Mouse (Mus musculus): ENCODE data around the gene Sept9. TPM values are rescaled to one million over a fixed set of nuclear protein-coding genes. Genes with fewer than 3 reads are reported as not detected.

Sept9 gene
- polyA plus RNA-seq, 1 experiment from 2014 or later: 40.8 TPM

GRCm38 (mm10) chr11:117242339-117243084, 43.1 kb downstream of the Sept9 start:
- 28% methylated on average over 10 of the region's 10 CpGs for WGBS (ENCODE audit: insufficient replicate concordance)
- Histone ChIP-seq H3K27me3 (ENCODE audit: control insufficient read depth, insufficient read depth, low read depth, low read length) (no peaks in the 10 kb centered on the region), H3K4me1 (ENCODE audit: control insufficient read depth, low read depth, low read length) (no peaks in the 10 kb centered on the region), H3K4me3 (ENCODE audit: low read depth, low read length) (no peak overlapping the region), H3K36me3 (ENCODE audit: control insufficient read depth, insufficient read depth) (no peaks in the 10 kb centered on the region), H3K27ac (ENCODE audit: low read length) (no peak overlapping the region), H3K9me3 (replicated peaks; ENCODE audit: control insufficient read depth, low read length) (no peaks in the 10 kb centered on the region), H3K4me2 (ENCODE audit: low read depth, low read length) (no peak overlapping the region), H3K9ac (ENCODE audit: low read depth, low read length) (no peak overlapping the region)
- no peak for ATAC-seq (ENCODE audit: low read depth)

- H3K4me3 ChIP-seq (ENCODE audit: low read depth, low read length): no peak overlapping the region
- H3K4me2 ChIP-seq (ENCODE audit: low read depth, low read length): no peak overlapping the region
- H3K4me1 ChIP-seq (ENCODE audit: control insufficient read depth, low read depth, low read length): no peaks in the 10 kb centered on the region
- no peaks in the 10 kb centered on the region for H3K27me3 ChIP-seq (ENCODE audit: control insufficient read depth, insufficient read depth, low read depth, low read length)
- no peaks in the 10 kb centered on the region for H3K36me3 ChIP-seq (ENCODE audit: control insufficient read depth, insufficient read depth)
- 60% methylated on average over 12 of the region's 12 CpGs for WGBS (ENCODE audit: insufficient replicate concordance)
- H3K9ac ChIP-seq (ENCODE audit: low read depth, low read length): no peak overlapping the region
- H3K27ac ChIP-seq (ENCODE audit: low read length): no peak overlapping the region
- ATAC-seq (ENCODE audit: low read depth): no peak
- no peaks in the 10 kb centered on the region for H3K9me3 ChIP-seq (replicated peaks; ENCODE audit: control insufficient read depth, low read length)
Observed at GRCm38 (mm10) chr11:117243536-117244290, 44.3 kb downstream of the Sept9 start.

- ATAC-seq (ENCODE audit: low read depth): no peak
- no peak overlapping the region for H3K4me3 ChIP-seq (ENCODE audit: low read depth, low read length)
- H3K27ac ChIP-seq (ENCODE audit: low read length): no peak overlapping the region
- no peak overlapping the region for H3K4me2 ChIP-seq (ENCODE audit: low read depth, low read length)
- H3K4me1 ChIP-seq (ENCODE audit: control insufficient read depth, low read depth, low read length): peaks cover 3% of the 10 kb centered on the region; the same call in 1 of the 2 replicates
- no peaks in the 10 kb centered on the region for H3K36me3 ChIP-seq (ENCODE audit: control insufficient read depth, insufficient read depth)
- 54% methylated on average over 8 of the region's 8 CpGs for WGBS (ENCODE audit: insufficient replicate concordance)
- no peaks in the 10 kb centered on the region for H3K9me3 ChIP-seq (replicated peaks; ENCODE audit: control insufficient read depth, low read length)
- H3K9ac ChIP-seq (ENCODE audit: low read depth, low read length): no peak overlapping the region
- H3K27me3 ChIP-seq (ENCODE audit: control insufficient read depth, insufficient read depth, low read depth, low read length): no peaks in the 10 kb centered on the region
Observed at GRCm38 (mm10) chr11:117245041-117245725, 45.7 kb downstream of the Sept9 start.

GRCm38 (mm10) chr11:117245846-117246245, 46.4 kb downstream of the Sept9 start:
- peaks cover 3% of the 10 kb centered on the region; the same call in 1 of the 2 replicates for H3K4me1 ChIP-seq (ENCODE audit: control insufficient read depth, low read depth, low read length)
- no peak overlapping the region for H3K4me3 ChIP-seq (ENCODE audit: low read depth, low read length)
- no peaks in the 10 kb centered on the region for H3K27me3 ChIP-seq (ENCODE audit: control insufficient read depth, insufficient read depth, low read depth, low read length)
- H3K9me3 ChIP-seq (replicated peaks; ENCODE audit: control insufficient read depth, low read length): no peaks in the 10 kb centered on the region
- no peak overlapping the region for H3K4me2 ChIP-seq (ENCODE audit: low read depth, low read length)
- no peak overlapping the region for H3K9ac ChIP-seq (ENCODE audit: low read depth, low read length)
- WGBS (ENCODE audit: insufficient replicate concordance): 51% methylated on average over 3 of the region's 3 CpGs
- no peak overlapping the region for H3K27ac ChIP-seq (ENCODE audit: low read length)
- ATAC-seq (ENCODE audit: low read depth): no peak
- no peaks in the 10 kb centered on the region for H3K36me3 ChIP-seq (ENCODE audit: control insufficient read depth, insufficient read depth)

GRCm38 (mm10) chr11:117246286-117246685, 46.8 kb downstream of the Sept9 start:
- no peak for ATAC-seq (ENCODE audit: low read depth)
- Histone ChIP-seq H3K9me3 (replicated peaks; ENCODE audit: control insufficient read depth, low read length) (no peaks in the 10 kb centered on the region), H3K36me3 (ENCODE audit: control insufficient read depth, insufficient read depth) (no peaks in the 10 kb centered on the region), H3K4me2 (ENCODE audit: low read depth, low read length) (no peak overlapping the region), H3K9ac (ENCODE audit: low read depth, low read length) (no peak overlapping the region), H3K4me3 (ENCODE audit: low read depth, low read length) (no peak overlapping the region), H3K27ac (ENCODE audit: low read length) (no peak overlapping the region), H3K27me3 (ENCODE audit: control insufficient read depth, insufficient read depth, low read depth, low read length) (no peaks in the 10 kb centered on the region), H3K4me1 (ENCODE audit: control insufficient read depth, low read depth, low read length) (peaks cover 3% of the 10 kb centered on the region)
- WGBS (ENCODE audit: insufficient replicate concordance): 54% methylated on average over 8 of the region's 8 CpGs

GRCm38 (mm10) chr11:117246981-117247431, 47.5 kb downstream of the Sept9 start:
- Histone ChIP-seq H3K4me2 (ENCODE audit: low read depth, low read length) (no peak overlapping the region), H3K36me3 (ENCODE audit: control insufficient read depth, insufficient read depth) (no peaks in the 10 kb centered on the region), H3K9ac (ENCODE audit: low read depth, low read length) (no peak overlapping the region), H3K9me3 (replicated peaks; ENCODE audit: control insufficient read depth, low read length) (no peaks in the 10 kb centered on the region), H3K27ac (ENCODE audit: low read length) (no peak overlapping the region), H3K27me3 (ENCODE audit: control insufficient read depth, insufficient read depth, low read depth, low read length) (no peaks in the 10 kb centered on the region), H3K4me1 (ENCODE audit: control insufficient read depth, low read depth, low read length) (peaks cover 5% of the 10 kb centered on the region), H3K4me3 (ENCODE audit: low read depth, low read length) (no peak overlapping the region)
- 70% methylated on average over 9 of the region's 9 CpGs for WGBS (ENCODE audit: insufficient replicate concordance)
- ATAC-seq (ENCODE audit: low read depth): no peak

GRCm38 (mm10) chr11:117247541-117247940, 48.1 kb downstream of the Sept9 start:
- Histone ChIP-seq H3K9me3 (replicated peaks; ENCODE audit: control insufficient read depth, low read length) (no peaks in the 10 kb centered on the region), H3K4me2 (ENCODE audit: low read depth, low read length) (no peak overlapping the region), H3K36me3 (ENCODE audit: control insufficient read depth, insufficient read depth) (no peaks in the 10 kb centered on the region), H3K9ac (ENCODE audit: low read depth, low read length) (no peak overlapping the region), H3K27ac (ENCODE audit: low read length) (no peak overlapping the region), H3K4me3 (ENCODE audit: low read depth, low read length) (no peak overlapping the region), H3K27me3 (ENCODE audit: control insufficient read depth, insufficient read depth, low read depth, low read length) (no peaks in the 10 kb centered on the region), H3K4me1 (ENCODE audit: control insufficient read depth, low read depth, low read length) (peaks cover 5% of the 10 kb centered on the region)
- WGBS (ENCODE audit: insufficient replicate concordance): 40% methylated on average over 5 of the region's 5 CpGs
- ATAC-seq (ENCODE audit: low read depth): no peak

GRCm38 (mm10) chr11:117248734-117249248, 49.3 kb downstream of the Sept9 start:
- no peak overlapping the region for H3K4me3 ChIP-seq (ENCODE audit: low read depth, low read length)
- 42% methylated on average over 11 of the region's 11 CpGs for WGBS (ENCODE audit: insufficient replicate concordance)

More at GRCm38 (mm10) chr11:117248734-117249248, 49.3 kb downstream of the Sept9 start:
- no peaks in the 10 kb centered on the region for H3K9me3 ChIP-seq (replicated peaks; ENCODE audit: control insufficient read depth, low read length)
- no peaks in the 10 kb centered on the region for H3K36me3 ChIP-seq (ENCODE audit: control insufficient read depth, insufficient read depth)
- H3K27ac ChIP-seq (ENCODE audit: low read length): no peak overlapping the region
- peaks cover 5% of the 10 kb centered on the region for H3K4me1 ChIP-seq (ENCODE audit: control insufficient read depth, low read depth, low read length)
- no peaks in the 10 kb centered on the region for H3K27me3 ChIP-seq (ENCODE audit: control insufficient read depth, insufficient read depth, low read depth, low read length)
- no peak overlapping the region for H3K4me2 ChIP-seq (ENCODE audit: low read depth, low read length)
- no peak for ATAC-seq (ENCODE audit: low read depth)
- no peak overlapping the region for H3K9ac ChIP-seq (ENCODE audit: low read depth, low read length)

Measured in liver, embryonic 16.5 days (tissue).